Mouse (Mus musculus): ENCODE measurements around the gene Igf1. TPM values are rescaled to one million over a fixed set of nuclear protein-coding genes. Genes with fewer than 3 reads are reported as not detected.
A peak's percentile ranks its signal among the peaks of the same experiment; 100 is the strongest.

The Igf1 gene
- total and polyA plus RNA-seq, 2 experiments: 252 to 1,223 TPM

GRCm38 (mm10) chr10:87857215-87857955 lies 680 bp upstream of the Igf1 start:
- H3K4me3 ChIP-seq (ENCODE audit: insufficient read depth, low read depth, low read length): no peak overlapping the region
- H3K27me3 ChIP-seq (ENCODE audit: control insufficient read depth, insufficient read depth, low read length): no peaks in the 10 kb centered on the region
- H3K36me3 ChIP-seq (ENCODE audit: control insufficient read depth, insufficient read depth, low read length): no peaks in the 10 kb centered on the region
- TF ChIP-seq POLR2A (IDR thresholded peaks at IDR 0.05; ENCODE audit: extremely low read depth, insufficient read depth, low read length) (no peak), CTCF (IDR thresholded peaks at IDR 0.05; ENCODE audit: low read depth, low read length) (no peak)
- H3K9ac ChIP-seq (ENCODE audit: low read depth, low read length): peak overlapping the region; percentile 75
- H3K79me2 ChIP-seq (ENCODE audit: control insufficient read depth, insufficient read depth, low read length): peaks cover 4% of the 10 kb centered on the region; the same call in 1 of the 2 replicates
- WGBS: 43% methylated on average over 8 of the region's 8 CpGs
- peaks cover 9% of the 10 kb centered on the region for H3K4me1 ChIP-seq (ENCODE audit: control insufficient read depth, insufficient read depth, low read length)
- DNase-seq (ENCODE audit: extremely low read depth, low read depth, low spot score): peak; percentile 91
- peak overlapping the region; percentile 89 for H3K27ac ChIP-seq (replicated peaks; ENCODE audit: insufficient read depth, low read depth, low read length)

DNA sequence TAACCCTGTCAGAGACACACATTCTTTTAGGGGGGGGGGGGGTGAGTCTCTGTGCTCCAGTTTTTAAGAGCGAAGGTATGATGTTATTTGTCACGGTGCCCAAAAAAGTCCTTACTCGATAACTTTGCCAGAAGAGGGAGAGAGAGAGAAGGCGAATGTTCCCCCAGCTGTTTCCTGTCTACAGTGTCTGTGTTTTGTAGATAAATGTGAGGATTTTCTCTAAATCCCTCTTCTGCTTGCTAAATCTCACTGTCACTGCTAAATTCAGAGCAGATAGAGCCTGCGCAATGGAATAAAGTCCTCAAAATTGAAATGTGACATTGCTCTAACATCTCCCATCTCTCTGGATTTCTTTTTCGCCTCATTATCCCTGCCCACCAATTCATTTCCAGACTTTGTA lies 874 bp downstream of the Igf1 start:
- Histone ChIP-seq H3K4me3 (ENCODE audit: insufficient read depth, low read depth, low read length) (peak overlapping the region; percentile 79), H3K27me3 (ENCODE audit: control insufficient read depth, insufficient read depth, low read length) (no peaks in the 10 kb centered on the region), H3K27ac (replicated peaks; ENCODE audit: insufficient read depth, low read depth, low read length) (peak overlapping the region; percentile 89), H3K9ac (ENCODE audit: low read depth, low read length) (peak overlapping the region; percentile 75), H3K36me3 (ENCODE audit: control insufficient read depth, insufficient read depth, low read length) (peaks cover 7% of the 10 kb centered on the region; the same call in 1 of the 2 replicates), H3K79me2 (ENCODE audit: control insufficient read depth, insufficient read depth, low read length) (peaks cover 8% of the 10 kb centered on the region; the same call in 1 of the 2 replicates), H3K4me1 (ENCODE audit: control insufficient read depth, insufficient read depth, low read length) (peaks cover 16% of the 10 kb centered on the region)
- DNase-seq (ENCODE audit: extremely low read depth, low read depth, low spot score): peak; percentile 77
- 0% methylated on average over 6 of the region's 6 CpGs for WGBS
- TF ChIP-seq POLR2A (IDR thresholded peaks at IDR 0.05; ENCODE audit: extremely low read depth, insufficient read depth, low read length) (no peak), CTCF (IDR thresholded peaks at IDR 0.05; ENCODE audit: low read depth, low read length) (no peak)

DNA sequence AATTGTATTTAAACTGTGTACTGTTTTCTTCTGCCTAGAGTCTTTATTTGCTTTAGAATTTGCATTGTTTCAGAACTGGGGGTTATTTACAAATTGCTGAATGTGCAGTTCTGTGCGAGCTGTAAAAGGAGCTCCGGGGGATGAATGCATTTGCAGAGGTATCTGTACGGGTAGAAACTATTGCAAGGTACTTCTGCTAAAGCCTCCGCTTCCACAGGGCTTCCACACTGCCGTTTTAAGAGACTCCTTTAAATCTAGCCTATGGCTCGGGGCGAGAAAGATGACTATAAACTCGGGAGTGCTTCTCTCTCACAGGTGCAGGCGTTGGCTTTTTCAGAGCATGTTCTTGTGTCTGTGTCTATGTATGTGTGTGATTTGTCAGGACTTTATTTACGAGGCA lies 1.4 kb downstream of the Igf1 start:
- Histone ChIP-seq H3K36me3 (ENCODE audit: control insufficient read depth, insufficient read depth, low read length) (peaks cover 11% of the 10 kb centered on the region; the same call in 1 of the 2 replicates), H3K4me1 (ENCODE audit: control insufficient read depth, insufficient read depth, low read length) (peaks cover 17% of the 10 kb centered on the region), H3K79me2 (ENCODE audit: control insufficient read depth, insufficient read depth, low read length) (peaks cover 8% of the 10 kb centered on the region; the same call in 1 of the 2 replicates), H3K9ac (ENCODE audit: low read depth, low read length) (peak overlapping the region; percentile 93), H3K27me3 (ENCODE audit: control insufficient read depth, insufficient read depth, low read length) (no peaks in the 10 kb centered on the region), H3K4me3 (ENCODE audit: insufficient read depth, low read depth, low read length) (peak overlapping the region; percentile 79), H3K27ac (replicated peaks; ENCODE audit: insufficient read depth, low read depth, low read length) (peak overlapping the region; percentile 89)
- no peak for TF ChIP-seq POLR2A (IDR thresholded peaks at IDR 0.05; ENCODE audit: extremely low read depth, insufficient read depth, low read length)
- no peak for TF ChIP-seq CTCF (IDR thresholded peaks at IDR 0.05; ENCODE audit: low read depth, low read length)
- peak; percentile 65 for DNase-seq (ENCODE audit: extremely low read depth, low read depth, low spot score)
- under 1% methylated on average over 10 of the region's 10 CpGs for WGBS

GRCm38 (mm10) chr10:87860181-87861103 lies 2.4 kb downstream of the Igf1 start:
- TF ChIP-seq POLR2A (IDR thresholded peaks at IDR 0.05; ENCODE audit: extremely low read depth, insufficient read depth, low read length) (0 out of 2 replicates have a peak, but pooled peaks have one; percentile 9), CTCF (IDR thresholded peaks at IDR 0.05; ENCODE audit: low read depth, low read length) (no peak)
- Histone ChIP-seq H3K4me1 (ENCODE audit: control insufficient read depth, insufficient read depth, low read length) (peaks cover 26% of the 10 kb centered on the region), H3K9ac (ENCODE audit: low read depth, low read length) (peak overlapping the region; percentile 93), H3K36me3 (ENCODE audit: control insufficient read depth, insufficient read depth, low read length) (peaks cover 20% of the 10 kb centered on the region), H3K79me2 (ENCODE audit: control insufficient read depth, insufficient read depth, low read length) (peaks cover 8% of the 10 kb centered on the region; the same call in 1 of the 2 replicates), H3K27me3 (ENCODE audit: control insufficient read depth, insufficient read depth, low read length) (no peaks in the 10 kb centered on the region), H3K4me3 (ENCODE audit: insufficient read depth, low read depth, low read length) (peak overlapping the region; percentile 79), H3K27ac (replicated peaks; ENCODE audit: insufficient read depth, low read depth, low read length) (peak overlapping the region; percentile 89)
- WGBS: 3% methylated on average over 30 of the region's 30 CpGs
- peak; percentile 67 for DNase-seq (ENCODE audit: extremely low read depth, low read depth, low spot score)

DNA sequence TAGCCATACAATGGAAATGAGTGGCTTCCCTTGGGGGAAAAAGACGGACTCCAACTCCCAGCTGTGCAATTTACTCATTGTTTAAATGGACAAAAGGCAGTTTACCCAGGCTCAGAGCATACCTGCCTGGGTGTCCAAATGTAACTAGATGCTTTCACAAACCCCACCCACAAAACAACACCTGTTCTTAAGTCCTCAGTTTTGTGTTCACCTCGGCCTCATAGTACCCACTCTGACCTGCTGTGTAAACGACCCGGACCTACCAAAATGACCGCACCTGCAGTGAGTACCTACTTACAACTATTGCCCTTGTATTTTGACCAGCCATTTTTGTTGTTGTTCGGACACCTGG lies 3.0 kb downstream of the Igf1 start:
- 15% methylated on average over 6 of the region's 6 CpGs for WGBS
- Histone ChIP-seq H3K9ac (ENCODE audit: low read depth, low read length) (peak overlapping the region; percentile 93), H3K27ac (replicated peaks; ENCODE audit: insufficient read depth, low read depth, low read length) (peak overlapping the region; percentile 89)

More for the DNA sequence above, 3.0 kb downstream of the Igf1 start:
- Histone ChIP-seq H3K4me3 (ENCODE audit: insufficient read depth, low read depth, low read length) (peak overlapping the region; percentile 79), H3K79me2 (ENCODE audit: control insufficient read depth, insufficient read depth, low read length) (peaks cover 8% of the 10 kb centered on the region; the same call in 1 of the 2 replicates), H3K27me3 (ENCODE audit: control insufficient read depth, insufficient read depth, low read length) (no peaks in the 10 kb centered on the region), H3K4me1 (ENCODE audit: control insufficient read depth, insufficient read depth, low read length) (peaks cover 31% of the 10 kb centered on the region), H3K36me3 (ENCODE audit: control insufficient read depth, insufficient read depth, low read length) (peaks cover 23% of the 10 kb centered on the region)
- peak; percentile 74 for DNase-seq (ENCODE audit: extremely low read depth, low read depth, low spot score)
- TF ChIP-seq POLR2A (IDR thresholded peaks at IDR 0.05; ENCODE audit: extremely low read depth, insufficient read depth, low read length) (no peak), CTCF (IDR thresholded peaks at IDR 0.05; ENCODE audit: low read depth, low read length) (no peak)
